Mouse (Mus musculus) C2C12 (cell line): ENCODE measurements around the gene C2cd5. TPM values are rescaled to one million over a fixed set of nuclear protein-coding genes. Genes with fewer than 3 reads are reported as not detected.

Experiments used
- H3K27me3 ChIP-seq: one replicate; pipeline ENCODE4 v1.6.1; 2011; ENCODE audit not compliant: control insufficient read depth, insufficient read depth, insufficient read length
- H3K36me3 ChIP-seq: one replicate; pipeline ENCODE4 v1.6.1; 2011; ENCODE audit not compliant: control insufficient read depth, insufficient read depth
- H3K4me3 ChIP-seq: one replicate; pipeline ENCODE4 v1.5.1; 2011; ENCODE audit warnings: mild to moderate bottlenecking, control low read depth; ENCODE audit not compliant: poor library complexity, insufficient read depth, severe bottlenecking
- H3K79me2 ChIP-seq: one replicate; pipeline ENCODE4 v1.6.1; 2011; ENCODE audit not compliant: control insufficient read depth, insufficient read depth
- H3K79me3 ChIP-seq: one replicate; pipeline ENCODE4 v1.6.1; 2011; ENCODE audit warnings: low read depth, control low read depth
- H3ac ChIP-seq: one replicate; pipeline ENCODE3; 2011; ENCODE audit warnings: low read depth; ENCODE audit not compliant: control insufficient read depth, insufficient read length
- CEBPB ChIP-seq: IDR thresholded peaks from one replicate; pipeline ENCODE4 v1.6.1; 2011; ENCODE audit warnings: low read depth, mild to moderate bottlenecking, control low read depth, moderate library complexity
- CTCF ChIP-seq: IDR thresholded peaks from one replicate; pipeline ENCODE4 v1.5.1; 2011; ENCODE audit not compliant: control insufficient read depth, insufficient read depth, insufficient read length
- FOSL1 ChIP-seq: IDR thresholded peaks from one replicate; pipeline ENCODE4 v1.8.0; 2011; ENCODE audit warnings: mild to moderate bottlenecking, low read length; ENCODE audit not compliant: poor library complexity, insufficient read depth, severe bottlenecking
- MAX ChIP-seq: IDR thresholded peaks from one replicate; pipeline ENCODE4 v1.6.1; 2011; ENCODE audit warnings: mild to moderate bottlenecking, control low read depth
- MYOD1 ChIP-seq: IDR thresholded peaks from one replicate; pipeline ENCODE4 v1.6.1; 2011; ENCODE audit warnings: low read depth; ENCODE audit not compliant: control insufficient read depth, insufficient read length
- MYOG ChIP-seq: IDR thresholded peaks from one replicate; pipeline ENCODE4 v1.6.1; 2011; ENCODE audit not compliant: control insufficient read depth, insufficient read length; ENCODE audit errors: extremely low read depth
- USF1 ChIP-seq: IDR thresholded peaks from one replicate; pipeline ENCODE4 v1.6.1; 2011; ENCODE audit warnings: low read depth, mild to moderate bottlenecking, control low read depth, moderate library complexity
- polyA plus RNA-seq: library from polyadenylated mRNA; unstranded; fragments of >200 nt; fragmentation: generic; extraction: Trizol; gene quantifications from one replicate; pipeline ENCODE4 v1.2.1, GENCODE M21; 2012; ENCODE audit warnings: missing spikeins

The C2cd5 gene
- polyA plus RNA-seq, 1 experiment, result 4.8 TPM

GRCm38 (mm10) chr6:143064047-143064446 lies 35.9 kb downstream of the C2cd5 start:
- Histone ChIP-seq H3K27me3 (no peaks in the 10 kb centered on the region), H3K36me3 (peaks cover 6% of the 10 kb centered on the region), H3K4me3 (no peak overlapping the region), H3K79me2 (no peaks in the 10 kb centered on the region), H3ac (no peak overlapping the region), H3K79me3 (no peaks in the 10 kb centered on the region)
- TF ChIP-seq USF1 (no peak), MAX (no peak), FOSL1 (no peak), CEBPB (no peak), MYOG (no peak), MYOD1 (no peak), CTCF (no peak)

- H3K27me3 ChIP-seq, result no peaks in the 10 kb centered on the region
- H3K4me3 ChIP-seq, result no peak overlapping the region
- H3K36me3 ChIP-seq, result peaks cover 1% of the 10 kb centered on the region
- no peak for TF ChIP-seq USF1
- TF ChIP-seq MAX, result no peak
- no peak for TF ChIP-seq CEBPB
- TF ChIP-seq FOSL1, result no peak
- TF ChIP-seq MYOG, result no peak
- no peak for TF ChIP-seq CTCF
- TF ChIP-seq MYOD1, result no peak
- H3K79me2 ChIP-seq, result no peaks in the 10 kb centered on the region
- H3K79me3 ChIP-seq, result no peaks in the 10 kb centered on the region
- H3ac ChIP-seq, result no peak overlapping the region
Measured at GRCm38 (mm10) chr6:143057601-143058000, 42.3 kb downstream of the C2cd5 start.

- Histone ChIP-seq H3K36me3 (peaks cover 16% of the 10 kb centered on the region), H3K27me3 (no peaks in the 10 kb centered on the region), H3ac (no peak overlapping the region), H3K79me2 (no peaks in the 10 kb centered on the region), H3K79me3 (no peaks in the 10 kb centered on the region), H3K4me3 (no peak overlapping the region)
- TF ChIP-seq CEBPB (no peak), USF1 (no peak), FOSL1 (no peak), MAX (no peak), MYOD1 (no peak), MYOG (no peak), CTCF (no peak)
Measured at GRCm38 (mm10) chr6:143051566-143051965, 48.4 kb downstream of the C2cd5 start.

GRCm38 (mm10) chr6:143049791-143050555 lies 50.0 kb downstream of the C2cd5 start:
- Histone ChIP-seq H3ac (no peak overlapping the region), H3K27me3 (no peaks in the 10 kb centered on the region), H3K79me3 (no peaks in the 10 kb centered on the region), H3K36me3 (peaks cover 16% of the 10 kb centered on the region), H3K79me2 (no peaks in the 10 kb centered on the region), H3K4me3 (no peak overlapping the region)
- TF ChIP-seq CEBPB, result no peak
- TF ChIP-seq FOSL1, result no peak
- no peak for TF ChIP-seq MAX
- TF ChIP-seq USF1, result no peak
- no peak for TF ChIP-seq CTCF
- TF ChIP-seq MYOG, result no peak
- no peak for TF ChIP-seq MYOD1

GRCm38 (mm10) chr6:143049117-143049516 lies 50.8 kb downstream of the C2cd5 start:
- Histone ChIP-seq H3ac (no peak overlapping the region), H3K36me3 (peaks cover 16% of the 10 kb centered on the region)

More at GRCm38 (mm10) chr6:143049117-143049516, 50.8 kb downstream of the C2cd5 start:
- H3K79me2 ChIP-seq, result no peaks in the 10 kb centered on the region
- H3K79me3 ChIP-seq, result no peaks in the 10 kb centered on the region
- no peaks in the 10 kb centered on the region for H3K27me3 ChIP-seq
- TF ChIP-seq MAX (no peak), CEBPB (no peak), CTCF (no peak), MYOD1 (no peak), USF1 (no peak), MYOG (no peak), FOSL1 (no peak)
- H3K4me3 ChIP-seq, result no peak overlapping the region
